Mouse (Mus musculus) embryonic facial prominence, embryonic 13.5 days (tissue): ENCODE results near the gene Slc12a1. TPM values are rescaled to one million over a fixed set of nuclear protein-coding genes. Genes with fewer than 3 reads are reported as not detected.

Source experiments
- ATAC-seq: fragments of 200-750 bp; cut with Nextera tagmentation; 2 replicates; pipeline ENCODE4 v1.8.0; 2017; ENCODE audit warnings: low read depth; ENCODE audit not compliant: insufficient number of reproducible peaks, insufficient read depth, low FRiP score, low TSS enrichment
- H3K27ac ChIP-seq: fragments of 300-500 bp; sonication (generic); 2 replicates; pipeline ENCODE4 v1.5.1; 2015; ENCODE audit warnings: moderate library complexity, mild to moderate bottlenecking, inconsistent platforms
- H3K27me3 ChIP-seq: fragments of 300-500 bp; sonication (generic); 2 replicates; pipeline ENCODE4 v1.6.1; 2015; ENCODE audit warnings: mild to moderate bottlenecking, inconsistent platforms
- H3K36me3 ChIP-seq: fragments of 300-500 bp; sonication (generic); 2 replicates; pipeline ENCODE4 v1.6.1; 2015; ENCODE audit warnings: mild to moderate bottlenecking, inconsistent platforms
- H3K4me1 ChIP-seq: fragments of 300-500 bp; sonication (generic); 2 replicates; pipeline ENCODE4 v1.6.1; 2015; ENCODE audit warnings: inconsistent platforms
- H3K4me2 ChIP-seq: fragments of 300-500 bp; sonication (generic); 2 replicates; pipeline ENCODE4 v1.6.1; 2015; ENCODE audit warnings: moderate library complexity, mild to moderate bottlenecking, inconsistent platforms
- H3K4me3 ChIP-seq: fragments of 300-500 bp; sonication (generic); 2 replicates; pipeline ENCODE4 v1.5.1; 2015; ENCODE audit warnings: mild to moderate bottlenecking, inconsistent platforms
- H3K9ac ChIP-seq: fragments of 300-500 bp; sonication (generic); 2 replicates; pipeline ENCODE4 v1.6.1; 2015; ENCODE audit warnings: mild to moderate bottlenecking, inconsistent platforms
- H3K9me3 ChIP-seq: fragments of 300-500 bp; sonication (generic); 2 replicates; pipeline ENCODE4 v1.6.1; 2016; ENCODE audit warnings: inconsistent platforms
- WGBS: fragments of 180-500 bp; shearing (Covaris S2); methylation state at CpG from one replicate; pipeline ENCODE4 v1.1.7; 2015; ENCODE audit warnings: mixed read lengths; 5-methylcytosine and 5-hydroxymethylcytosine counted together
- polyA plus RNA-seq: library from polyadenylated mRNA; unstranded; fragments of >200 nt; fragmentation: Nextera tagmentation; extraction: Ambion mirVana; gene quantifications from 2 replicates; pipeline ENCODE4 v1.2.1, GENCODE M21; 2015

The Slc12a1 gene
- polyA plus RNA-seq, 1 experiment from 2014 or later, result 0.07 TPM

DNA sequence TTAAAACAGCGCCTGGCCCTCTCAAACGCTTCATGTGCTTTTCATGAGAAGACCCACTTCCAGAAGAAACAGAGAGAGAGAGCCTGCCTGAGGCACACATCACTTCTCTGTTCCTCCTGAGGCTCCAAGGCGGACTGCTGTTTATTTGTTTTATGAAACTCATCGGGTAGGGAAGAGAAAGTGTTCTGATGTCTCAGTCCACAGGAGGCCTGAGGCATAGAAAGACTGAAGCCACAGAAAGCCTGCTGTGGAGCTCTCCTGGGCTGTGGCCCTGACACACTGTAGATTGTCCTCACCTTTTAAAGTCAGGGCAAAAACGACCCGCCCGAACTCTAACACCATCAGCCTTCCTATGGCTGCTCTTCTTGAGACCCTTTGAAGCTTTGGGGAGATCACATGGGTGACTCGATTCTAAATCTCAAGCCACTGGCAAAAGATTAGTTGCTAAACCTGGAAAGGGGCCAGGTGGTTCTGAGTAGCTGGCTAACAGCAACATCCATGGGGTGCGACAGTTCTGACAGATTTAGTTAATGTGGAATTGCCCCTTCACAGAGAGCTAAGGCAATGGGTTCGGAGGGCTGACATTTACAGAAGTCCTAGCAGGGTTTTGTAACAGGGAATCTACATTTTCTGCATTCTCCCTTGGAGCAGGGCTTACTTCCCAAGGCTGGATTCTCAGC is 59.7 kb downstream of the Slc12a1 start:
- H3K9me3 ChIP-seq, result no peaks in the 10 kb centered on the region
- H3K27ac ChIP-seq, result no peak overlapping the region; the same call in 1 of the 2 replicates
- no peaks in the 10 kb centered on the region for H3K36me3 ChIP-seq
- 49% methylated on average over 10 of the region's 10 CpGs for WGBS
- H3K27me3 ChIP-seq, result no peaks in the 10 kb centered on the region
- no peak for ATAC-seq
- H3K9ac ChIP-seq, result no peak overlapping the region
- H3K4me3 ChIP-seq, result no peak overlapping the region
- H3K4me2 ChIP-seq, result no peak overlapping the region
- peaks cover 22% of the 10 kb centered on the region for H3K4me1 ChIP-seq

DNA sequence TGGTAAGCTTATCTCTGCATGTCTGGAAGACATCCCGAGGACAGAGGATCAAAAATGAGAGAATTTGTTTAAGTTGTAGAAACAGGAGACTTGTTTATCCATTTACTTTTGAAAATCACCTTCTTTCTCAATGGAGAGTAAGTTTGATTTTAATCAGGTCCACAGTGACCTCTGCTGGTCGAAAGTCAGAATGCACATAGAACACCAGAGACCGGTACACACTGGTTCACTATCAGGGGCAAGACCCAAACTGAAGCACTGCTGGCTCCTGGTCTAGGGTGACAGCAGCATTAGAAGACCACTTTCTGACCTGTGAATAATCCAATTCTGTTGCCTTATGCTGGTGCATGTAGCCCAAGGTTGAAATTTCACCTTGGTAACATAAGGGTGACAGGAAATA is 62.3 kb downstream of the Slc12a1 start:
- Histone ChIP-seq H3K27me3 (no peaks in the 10 kb centered on the region), H3K4me1 (peaks cover 18% of the 10 kb centered on the region), H3K4me2 (no peak overlapping the region), H3K9me3 (no peaks in the 10 kb centered on the region), H3K9ac (no peak overlapping the region), H3K36me3 (no peaks in the 10 kb centered on the region), H3K27ac (no peak overlapping the region), H3K4me3 (no peak overlapping the region)
- no peak for ATAC-seq
- WGBS, result 4% methylated on average over 3 of the region's 3 CpGs

DNA sequence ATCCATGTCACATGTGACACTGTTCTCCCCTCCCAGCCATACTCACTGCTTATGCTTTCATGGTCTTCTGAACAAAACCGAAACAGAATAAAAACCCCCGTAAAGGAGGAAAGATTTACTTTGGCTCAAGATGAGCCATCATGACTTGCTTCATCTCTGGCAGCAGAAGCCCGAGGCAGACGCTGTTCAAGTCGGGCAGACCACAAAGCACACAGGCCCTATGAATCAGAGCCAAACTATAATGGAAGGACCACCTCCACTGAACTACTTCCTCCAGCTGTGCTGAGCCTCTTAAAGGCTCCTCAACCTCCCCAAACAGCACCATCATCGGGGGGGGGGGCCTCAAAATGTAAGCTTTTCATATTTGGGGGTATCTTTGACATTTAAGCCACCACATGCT is 65.0 kb downstream of the Slc12a1 start:
- 55% methylated on average over 6 of the region's 6 CpGs for WGBS
- Histone ChIP-seq H3K27ac (no peak overlapping the region), H3K4me2 (no peak overlapping the region), H3K9ac (no peak overlapping the region), H3K27me3 (no peaks in the 10 kb centered on the region), H3K36me3 (no peaks in the 10 kb centered on the region), H3K4me1 (peaks cover under 1% of the 10 kb centered on the region; the same call in 1 of the 2 replicates), H3K9me3 (no peaks in the 10 kb centered on the region), H3K4me3 (no peak overlapping the region)
- no peak for ATAC-seq

DNA sequence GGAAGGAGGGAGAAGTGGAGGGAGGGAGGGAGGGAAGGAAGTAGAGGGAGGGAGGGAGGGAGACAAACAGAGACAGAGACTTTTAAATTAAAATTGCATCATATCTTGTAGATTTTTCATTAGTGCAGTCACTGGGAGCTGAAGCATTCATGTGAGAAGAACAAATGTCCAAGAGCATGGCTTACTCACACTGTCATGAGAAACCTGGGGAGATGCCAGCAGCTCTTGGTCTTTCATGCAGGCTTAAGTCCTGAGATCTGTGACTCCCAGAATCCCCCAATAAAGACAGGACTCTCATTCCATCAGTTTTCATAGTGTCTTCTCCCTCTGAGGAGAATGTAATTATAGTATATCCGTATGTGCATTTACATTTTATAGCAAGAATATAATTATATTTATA is 66.3 kb downstream of the Slc12a1 start:
- H3K27ac ChIP-seq, result no peak overlapping the region
- no peaks in the 10 kb centered on the region for H3K36me3 ChIP-seq
- no peak overlapping the region for H3K4me2 ChIP-seq
- no peaks in the 10 kb centered on the region for H3K4me1 ChIP-seq
- ATAC-seq, result no peak
- no peak overlapping the region for H3K9ac ChIP-seq
- 86% methylated on average over 1 of the region's 1 CpGs for WGBS
- no peak overlapping the region for H3K4me3 ChIP-seq
- H3K9me3 ChIP-seq, result no peaks in the 10 kb centered on the region
- H3K27me3 ChIP-seq, result no peaks in the 10 kb centered on the region

DNA sequence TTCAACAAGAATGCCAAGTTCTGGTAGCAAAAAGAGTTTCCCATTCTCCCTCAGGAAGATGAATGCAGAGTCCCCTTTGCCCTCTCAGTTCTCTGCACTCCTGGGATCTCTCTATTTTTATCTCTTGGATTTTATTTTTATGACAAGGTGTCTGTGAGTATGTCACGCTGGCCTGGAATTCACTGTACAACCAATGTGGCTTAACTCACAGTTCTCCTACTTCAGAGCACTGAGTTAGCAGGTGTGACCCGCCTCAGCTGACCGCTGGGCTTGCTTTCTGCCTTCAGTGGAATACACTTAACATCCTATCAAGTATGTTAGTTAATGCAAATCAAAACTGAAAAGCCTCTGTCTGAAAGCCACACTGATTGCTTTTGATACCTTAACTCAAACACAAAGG is 67.0 kb downstream of the Slc12a1 start:
- no peak for ATAC-seq
- WGBS, result 85% methylated on average over 3 of the region's 3 CpGs

DNA sequence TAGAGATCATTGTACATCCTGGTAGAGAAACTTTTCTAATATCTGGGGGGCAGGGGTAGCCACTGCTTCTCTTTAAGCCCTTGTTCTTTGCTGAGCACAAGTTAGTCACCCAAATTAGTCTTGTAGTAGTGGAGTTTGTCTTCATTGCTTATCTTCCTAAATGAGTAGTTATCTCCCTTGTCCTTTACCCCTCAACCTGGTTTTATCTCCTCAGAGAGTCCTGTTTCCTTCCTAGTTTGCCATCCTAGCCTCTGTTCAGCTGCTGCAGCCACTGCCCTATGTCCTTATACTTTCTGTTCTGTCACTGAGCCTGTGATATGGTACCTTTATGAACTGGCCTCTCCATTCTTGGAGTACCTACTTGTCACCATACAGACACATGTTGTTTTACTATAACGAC is 69.4 kb downstream of the Slc12a1 start:
- Histone ChIP-seq H3K4me1 (no peaks in the 10 kb centered on the region), H3K9me3 (no peaks in the 10 kb centered on the region), H3K27ac (no peak overlapping the region), H3K4me2 (no peak overlapping the region), H3K36me3 (no peaks in the 10 kb centered on the region), H3K27me3 (no peaks in the 10 kb centered on the region), H3K9ac (no peak overlapping the region), H3K4me3 (no peak overlapping the region)
- WGBS, result 83% methylated on average over 1 of the region's 1 CpGs
- no peak for ATAC-seq

More for the DNA sequence above, 67.0 kb downstream of the Slc12a1 start:
- Histone ChIP-seq H3K27me3 (no peaks in the 10 kb centered on the region), H3K4me2 (no peak overlapping the region), H3K27ac (no peak overlapping the region), H3K4me1 (no peaks in the 10 kb centered on the region), H3K9ac (no peak overlapping the region), H3K4me3 (no peak overlapping the region), H3K9me3 (no peaks in the 10 kb centered on the region), H3K36me3 (no peaks in the 10 kb centered on the region)

DNA sequence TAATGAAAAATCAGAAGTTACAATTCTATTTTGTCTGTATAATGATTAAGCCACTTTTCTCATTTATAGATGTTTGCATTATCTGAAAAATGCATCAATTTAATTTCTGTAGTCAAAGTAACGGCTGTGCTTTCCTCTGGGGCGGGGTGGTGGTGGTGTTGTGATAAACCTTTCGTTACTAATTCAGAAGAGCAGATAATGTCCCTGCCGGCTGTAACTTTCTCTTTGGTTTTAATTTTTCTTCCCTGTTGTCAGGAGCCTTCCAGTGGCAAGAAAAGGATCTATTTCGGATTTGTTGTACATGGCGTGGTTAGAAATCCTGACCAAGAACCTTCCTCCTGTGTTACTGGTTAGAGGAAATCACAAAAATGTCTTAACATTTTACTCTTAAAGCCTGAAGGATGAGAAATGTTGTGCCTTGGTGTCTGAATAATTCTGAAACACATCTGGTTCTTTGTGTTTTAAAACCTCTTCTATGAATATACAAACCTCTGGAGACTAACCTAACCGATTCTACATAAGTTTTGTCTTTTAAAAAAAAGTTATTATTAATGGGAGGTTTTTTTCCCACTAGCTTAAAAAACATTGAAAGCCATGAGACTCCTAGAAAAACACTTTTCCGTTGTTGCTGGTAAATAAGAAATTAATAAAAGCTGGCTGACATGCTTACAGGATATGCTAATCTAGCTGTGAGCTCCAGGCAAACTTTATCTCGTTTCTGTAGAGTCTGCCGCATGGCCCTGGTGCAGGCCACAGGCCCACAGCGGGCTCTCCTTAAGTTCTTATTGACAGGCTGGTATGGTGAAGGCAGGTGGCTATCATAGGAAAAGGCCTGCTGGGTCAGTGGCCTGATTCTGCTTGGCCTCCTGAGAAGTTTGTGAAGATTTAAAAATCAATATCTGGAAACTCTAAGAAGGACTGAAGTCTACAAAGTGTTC is 76.4 kb downstream of the Slc12a1 start:
- no peaks in the 10 kb centered on the region for H3K9me3 ChIP-seq
- WGBS, result 75% methylated on average over 11 of the region's 11 CpGs
- no peaks in the 10 kb centered on the region for H3K36me3 ChIP-seq
- no peak overlapping the region for H3K4me3 ChIP-seq
- H3K9ac ChIP-seq, result no peak overlapping the region
- ATAC-seq, result no peak
- H3K4me2 ChIP-seq, result no peak overlapping the region
- H3K27me3 ChIP-seq, result no peaks in the 10 kb centered on the region
- no peaks in the 10 kb centered on the region for H3K4me1 ChIP-seq
- no peak overlapping the region for H3K27ac ChIP-seq

DNA sequence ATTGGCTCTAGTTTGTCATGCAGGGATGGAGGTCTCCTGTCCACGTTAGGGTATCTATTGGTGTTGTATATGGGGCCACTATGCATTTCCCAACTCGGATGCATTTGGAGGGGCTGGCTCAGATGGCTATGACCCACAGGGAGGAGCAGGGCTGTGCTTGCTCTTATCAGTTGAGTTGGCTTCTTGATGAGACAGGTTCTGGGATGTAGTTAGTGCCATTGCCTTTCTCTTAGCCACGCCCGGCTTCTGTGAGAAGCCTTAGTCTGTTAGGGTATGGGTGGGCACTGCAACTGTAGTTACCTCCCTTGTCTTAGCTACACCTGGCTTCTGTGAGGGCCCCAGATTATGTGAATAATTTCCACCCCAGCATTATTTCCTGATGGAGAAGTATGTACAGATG is 79.9 kb downstream of the Slc12a1 start:
- no peak for ATAC-seq
- no peaks in the 10 kb centered on the region for H3K9me3 ChIP-seq
- no peak overlapping the region for H3K4me3 ChIP-seq
- no peak overlapping the region for H3K27ac ChIP-seq
- H3K9ac ChIP-seq, result no peak overlapping the region
- 86% methylated on average over 4 of the region's 4 CpGs for WGBS
- H3K4me1 ChIP-seq, result no peaks in the 10 kb centered on the region
- no peak overlapping the region for H3K4me2 ChIP-seq
- no peaks in the 10 kb centered on the region for H3K27me3 ChIP-seq
- no peaks in the 10 kb centered on the region for H3K36me3 ChIP-seq

DNA sequence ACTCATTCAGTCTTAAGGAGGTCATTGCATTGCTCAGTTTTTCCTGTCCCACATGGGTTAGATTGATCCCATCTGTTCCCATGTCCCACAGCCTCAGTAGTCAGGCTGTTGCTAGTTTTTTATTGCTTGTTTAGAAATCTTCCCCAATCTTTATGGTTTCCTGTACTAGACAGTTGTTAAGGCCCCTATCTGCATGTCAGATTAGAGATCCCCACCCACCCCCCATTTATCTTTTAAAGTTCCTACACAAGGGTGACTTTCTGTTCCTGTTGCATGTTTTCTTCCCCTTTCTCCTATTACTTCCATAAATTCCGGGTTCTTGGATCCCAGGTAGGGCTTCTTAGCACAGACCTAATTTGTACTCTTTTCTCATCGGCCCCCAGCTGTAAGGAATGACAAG is 81.2 kb downstream of the Slc12a1 start:
- H3K9me3 ChIP-seq, result no peaks in the 10 kb centered on the region
- no peak overlapping the region for H3K4me2 ChIP-seq
- H3K4me3 ChIP-seq, result no peak overlapping the region
- 74% methylated on average over 2 of the region's 2 CpGs for WGBS
- no peaks in the 10 kb centered on the region for H3K36me3 ChIP-seq
- H3K27ac ChIP-seq, result no peak overlapping the region
- ATAC-seq, result no peak
- no peaks in the 10 kb centered on the region for H3K27me3 ChIP-seq
- H3K4me1 ChIP-seq, result no peaks in the 10 kb centered on the region
- no peak overlapping the region for H3K9ac ChIP-seq

DNA sequence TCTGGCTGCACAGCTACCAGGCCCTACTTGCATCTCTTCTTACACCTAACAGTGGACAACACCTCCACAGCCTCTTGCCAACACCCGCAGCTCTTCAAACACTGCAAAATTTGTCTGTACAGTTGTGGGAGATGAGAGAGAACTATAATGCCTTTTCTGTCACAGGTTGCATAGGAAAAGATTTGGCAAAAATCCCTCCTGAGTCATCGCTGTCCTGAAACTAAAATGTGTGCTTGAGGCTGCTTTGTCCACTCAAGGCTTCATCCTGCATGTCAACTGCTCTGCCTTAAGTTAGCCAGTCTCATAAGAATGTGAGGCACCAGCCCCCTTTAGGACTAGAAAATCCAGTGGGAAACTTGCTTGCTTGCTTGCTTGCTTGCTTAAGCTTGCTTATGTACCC is 81.7 kb downstream of the Slc12a1 start:
- no peak overlapping the region for H3K4me3 ChIP-seq
- no peak for ATAC-seq
- no peaks in the 10 kb centered on the region for H3K27me3 ChIP-seq
- H3K36me3 ChIP-seq, result no peaks in the 10 kb centered on the region
- no peak overlapping the region for H3K4me2 ChIP-seq
- H3K4me1 ChIP-seq, result no peaks in the 10 kb centered on the region
- no peaks in the 10 kb centered on the region for H3K9me3 ChIP-seq
- H3K9ac ChIP-seq, result no peak overlapping the region
- no peak overlapping the region for H3K27ac ChIP-seq
- WGBS, result 92% methylated on average over 2 of the region's 2 CpGs

DNA sequence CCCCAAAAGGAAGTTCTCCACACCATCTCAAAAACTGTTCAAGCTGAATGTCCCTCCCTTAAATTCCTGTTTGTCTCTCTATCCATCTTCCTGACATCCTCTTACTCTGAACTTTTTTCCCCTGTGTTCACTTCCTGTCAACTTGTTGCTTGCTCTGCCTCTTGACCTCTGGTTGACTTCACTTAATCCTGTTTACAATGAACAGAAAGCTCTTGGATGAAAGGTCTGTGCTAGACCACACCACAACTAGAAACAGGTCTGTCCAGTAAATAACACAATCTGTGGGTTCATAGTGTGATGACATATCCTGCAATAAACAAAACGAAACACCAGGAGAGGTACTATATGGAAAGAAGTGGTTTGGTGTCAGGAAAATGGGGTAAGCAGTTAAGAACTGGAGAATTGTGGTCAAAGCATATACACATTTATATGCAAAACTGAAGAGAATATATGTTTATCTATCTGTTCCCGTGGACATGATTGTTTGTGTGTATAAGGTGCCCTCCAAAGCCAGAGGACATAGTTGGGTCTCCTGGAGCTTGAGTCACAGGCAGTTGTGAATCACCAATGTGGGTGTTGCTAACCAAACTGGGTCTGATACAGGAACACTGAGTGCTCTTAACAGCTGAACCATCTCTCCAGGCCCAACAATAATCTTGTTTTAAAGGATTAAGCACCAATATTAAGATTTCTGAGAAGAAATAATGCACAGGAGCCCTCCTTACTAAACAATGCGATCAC is 93.4 kb downstream of the Slc12a1 start:
- WGBS, result 82% methylated on average over 3 of the region's 3 CpGs
- no peak overlapping the region; the same call in 1 of the 2 replicates for H3K27ac ChIP-seq

More for the DNA sequence above, 93.4 kb downstream of the Slc12a1 start:
- Histone ChIP-seq H3K4me2 (no peak overlapping the region), H3K27me3 (no peaks in the 10 kb centered on the region), H3K9ac (no peak overlapping the region), H3K4me3 (no peak overlapping the region), H3K36me3 (peaks cover 9% of the 10 kb centered on the region), H3K4me1 (peaks cover 30% of the 10 kb centered on the region), H3K9me3 (no peaks in the 10 kb centered on the region)
- ATAC-seq, result no peak
